Mouse (Mus musculus) embryo, embryonic 10.5 days (tissue): ENCODE measurements around the gene Olfr701.

Experiments
- DNase-seq: peaks from one replicate; pipeline ENCODE4 v3.0.0-alpha.2; 2015; ENCODE audit warnings: low spot score

Gene Olfr701

DNA sequence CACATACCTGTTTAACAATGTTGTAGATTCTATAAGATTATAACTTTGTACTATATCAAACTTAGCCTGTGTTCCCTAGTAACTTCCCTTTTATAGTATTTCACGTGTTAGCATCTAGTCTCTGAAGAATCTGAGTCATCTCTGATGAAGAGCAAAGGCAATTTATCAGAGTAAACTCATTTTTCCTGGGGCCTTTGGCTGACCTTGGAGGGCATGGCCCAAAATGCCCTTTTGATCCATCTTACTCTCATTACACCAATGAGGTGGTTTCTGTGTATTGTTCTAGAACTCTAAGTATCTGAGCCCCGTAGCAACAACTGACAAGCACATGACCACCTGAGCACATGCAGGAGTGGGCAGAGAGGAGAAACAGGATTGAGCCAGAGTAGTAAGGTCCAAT lies at the start of gene Olfr701:
Gene Olfr701, plus strand, starts transcription at position 301 of the 400 bp plus-strand sequence.
- DNase-seq: no peak

DNA sequence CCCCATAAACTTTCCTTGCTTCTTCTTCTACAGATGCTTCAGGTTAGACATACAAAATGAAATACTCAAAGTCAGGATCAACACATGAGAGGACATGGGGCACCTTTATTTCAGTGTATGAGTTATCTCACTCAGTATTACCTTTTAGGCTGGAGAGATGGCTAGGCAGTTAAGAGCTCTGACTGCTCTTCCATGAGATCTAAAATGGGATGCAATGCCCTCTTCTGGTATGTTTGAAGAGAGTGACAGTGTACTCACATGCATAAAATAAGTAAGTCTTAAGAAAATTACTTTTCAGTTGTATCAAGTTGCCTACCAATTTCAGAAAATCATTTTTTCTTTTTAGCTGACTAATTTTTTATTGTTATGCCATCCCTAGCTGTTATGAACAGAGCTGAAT lies 25.6 kb upstream of the Olfr701 start:
- DNase-seq: no peak

DNA sequence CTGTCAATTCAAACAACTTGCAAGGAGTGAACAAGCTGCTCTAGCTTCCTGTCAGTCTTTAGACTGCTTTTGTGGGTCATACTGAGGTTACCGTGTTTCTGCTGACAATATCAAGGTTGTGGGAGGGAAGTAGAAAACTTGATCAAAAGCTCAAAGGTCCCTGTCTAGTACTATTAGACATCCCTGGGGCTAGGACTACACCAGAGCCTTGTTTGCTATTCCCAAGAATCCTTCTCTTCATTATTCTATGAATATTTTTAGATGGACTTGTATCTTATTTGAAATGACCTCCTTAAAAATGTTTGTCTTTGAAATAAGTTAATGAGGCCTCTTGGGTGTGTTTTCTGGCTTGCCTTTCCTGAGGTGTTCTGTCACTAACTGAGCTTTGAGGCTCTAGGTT lies 20.8 kb upstream of the Olfr701 start, which contains the start of gene Olfr699:
Gene Olfr699, minus strand, starts transcription at position 101 of the 400 bp plus-strand sequence.
- DNase-seq: no peak

DNA sequence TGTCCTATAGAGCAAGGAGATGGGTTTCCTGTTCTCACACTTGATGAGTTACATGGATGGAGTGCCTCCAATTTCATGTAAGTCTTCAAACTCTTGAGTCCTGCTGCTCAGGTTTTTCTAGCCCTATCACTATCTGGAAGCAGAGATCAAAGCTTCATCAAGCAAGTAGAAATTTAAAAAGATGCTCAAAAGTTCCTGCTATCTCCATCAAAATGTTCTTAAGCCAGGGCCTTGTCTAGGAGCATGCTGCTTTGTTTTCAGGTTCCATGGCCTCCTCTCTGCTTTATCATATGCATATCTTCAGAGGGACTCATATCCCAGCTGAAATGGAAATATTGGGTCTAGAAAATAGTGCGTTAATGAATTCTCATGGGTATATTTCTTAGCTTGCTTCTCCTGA lies 5.2 kb upstream of the Olfr701 start, which contains the start of gene Olfr700:
Gene Olfr700, minus strand, starts transcription at position 101 of the 400 bp plus-strand sequence.
- no peak for DNase-seq

DNA sequence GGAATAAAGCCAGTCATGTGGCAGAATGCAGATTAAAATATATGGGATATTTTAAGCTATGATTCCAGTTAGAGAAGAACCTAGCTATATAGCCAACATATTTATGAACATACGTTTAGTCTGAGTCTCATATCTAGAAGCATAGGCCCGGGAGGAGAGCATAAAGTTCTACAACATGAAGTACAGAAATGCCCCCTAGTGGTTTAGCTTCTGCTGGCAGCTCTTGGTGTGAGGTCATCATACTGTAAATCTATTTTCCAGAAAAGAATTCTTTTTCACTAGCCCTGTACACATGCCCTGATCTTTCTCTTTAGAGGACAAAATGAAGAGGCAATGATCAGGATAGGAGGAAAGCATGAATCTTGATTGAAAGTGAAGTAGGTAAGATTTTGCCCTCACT lies 1.8 kb downstream of the Olfr701 start:
- peak; percentile 38 for DNase-seq

DNA sequence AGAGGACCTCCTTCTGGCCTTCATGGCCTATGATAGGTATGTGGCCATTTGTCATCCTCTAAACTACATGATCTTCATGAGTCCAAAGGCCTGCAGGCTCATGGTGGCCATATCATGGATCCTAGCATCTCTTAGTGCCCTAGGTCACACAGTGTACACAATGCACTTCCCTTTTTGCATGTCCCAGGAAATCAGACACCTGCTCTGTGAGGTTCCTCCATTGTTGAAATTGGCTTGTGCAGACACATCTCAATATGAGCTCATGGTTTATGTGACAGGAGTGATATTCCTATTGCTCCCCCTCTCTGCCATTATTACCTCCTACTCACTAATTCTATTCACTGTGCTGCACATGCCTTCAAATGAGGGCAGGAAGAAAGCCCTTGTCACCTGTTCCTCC lies 4.5 kb downstream of the Olfr701 start:
- no peak for DNase-seq

DNA sequence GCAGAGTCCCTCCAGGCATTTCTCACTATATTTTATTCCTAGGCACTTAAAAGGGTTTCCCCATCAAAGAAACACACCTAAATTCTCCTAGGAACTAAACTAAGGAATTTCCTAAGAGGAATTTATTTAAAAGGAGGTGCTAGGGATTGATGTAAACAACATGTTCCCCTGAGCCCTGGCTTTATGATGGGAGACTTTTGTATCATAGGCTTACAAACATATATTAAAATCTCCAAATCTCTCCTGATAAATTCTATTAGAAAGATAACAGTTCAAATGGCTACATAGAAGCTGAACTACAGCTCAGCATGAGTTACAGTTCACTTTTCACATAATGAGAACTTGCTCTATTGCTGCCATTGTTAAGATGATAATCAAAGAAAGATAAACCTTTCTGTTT lies 19.9 kb downstream of the Olfr701 start, which contains the start of gene Olfr702:
Gene Olfr702, minus strand, starts transcription at position 101 of the 400 bp plus-strand sequence.
- DNase-seq: no peak

DNA sequence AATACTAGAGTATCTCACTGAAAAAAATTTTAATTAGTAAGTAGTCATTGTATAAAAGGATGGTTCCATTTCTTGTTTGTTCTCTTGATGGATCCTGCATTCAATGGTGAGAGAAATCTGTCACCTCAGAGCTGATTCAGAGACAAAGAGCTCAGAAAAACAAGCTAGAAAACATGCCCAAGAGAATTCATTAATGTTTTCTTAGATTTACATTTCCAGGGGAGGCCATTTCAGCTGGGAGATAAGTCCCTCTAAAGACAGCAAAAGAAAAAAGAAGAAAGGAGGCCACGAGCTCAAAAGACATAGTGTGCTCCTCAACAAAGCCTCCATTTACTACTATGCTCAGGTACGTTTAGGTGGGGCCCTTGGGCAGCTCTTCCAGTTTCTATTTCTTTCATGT lies 29.1 kb downstream of the Olfr701 start, which contains the start of gene Olfr703:
Gene Olfr703, plus strand, starts transcription at position 301 of the 400 bp plus-strand sequence.
- DNase-seq: no peak

DNA sequence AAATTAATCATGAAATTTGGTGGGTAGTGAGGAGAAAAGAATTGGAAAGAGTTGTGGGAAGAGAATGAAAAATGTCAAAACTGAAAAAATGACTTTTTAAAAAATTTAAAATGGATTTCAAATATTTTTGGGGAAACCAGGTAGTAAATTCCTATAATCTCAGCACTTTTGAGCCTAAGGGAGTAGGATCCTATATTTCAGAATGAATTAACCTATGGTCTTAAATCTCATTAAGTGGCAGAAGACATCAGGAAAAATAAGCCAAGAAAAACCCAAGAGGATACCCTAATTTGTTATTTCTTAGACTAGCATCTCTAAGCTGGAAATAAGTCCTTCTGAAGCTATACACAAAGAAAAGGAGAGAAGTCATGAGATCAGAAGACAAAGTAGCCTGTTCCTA lies 49.0 kb downstream of the Olfr701 start, which contains the start of gene Olfr704:
Gene Olfr704, plus strand, starts transcription at position 301 of the 400 bp plus-strand sequence.
- no peak for DNase-seq
